Mouse (Mus musculus) kidney, adult 2 months (tissue): ENCODE results near the gene Ap4b1.

Experiments
- CTCF ChIP-seq: fragments of 200-500 bp; conservative IDR thresholded peaks from 2 replicates; pipeline ENCODE4 v1.5.1; 2011; ENCODE audit warnings: low read depth, mild to moderate bottlenecking, control low read depth, low read length, moderate library complexity, mixed read lengths; ENCODE audit not compliant: insufficient read depth, insufficient read length
- POLR2A ChIP-seq: fragments of 200-500 bp; IDR thresholded peaks from one replicate; pipeline ENCODE4 v1.6.1; 2011; ENCODE audit warnings: low read depth, low read length, control low read depth

DNA sequence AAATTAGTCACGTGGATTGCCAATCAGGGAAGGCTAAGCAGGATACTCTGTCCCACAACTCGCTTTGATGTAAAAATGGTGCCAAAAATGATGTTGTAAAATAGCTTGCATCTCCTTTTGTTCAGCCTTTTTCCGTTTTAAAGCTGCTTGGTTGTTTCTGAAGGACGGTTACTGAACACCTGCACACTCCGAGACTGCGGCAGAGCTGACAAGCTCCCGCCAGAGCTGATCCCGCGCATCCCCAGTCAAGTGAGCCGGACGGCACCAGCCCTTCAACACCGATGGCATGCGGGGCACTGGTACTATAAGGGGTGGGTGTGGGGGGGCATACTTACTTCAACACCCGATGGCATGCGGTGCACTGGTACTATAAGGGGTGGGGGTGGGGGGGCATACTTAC is 35.3 kb upstream of the Ap4b1 start:
- no peak for TF ChIP-seq CTCF
- TF ChIP-seq POLR2A: no peak
